Mouse (Mus musculus) lung, postnatal 4 days (tissue): ENCODE data around the gene Atp2a2.

Experiments used
- DNase-seq, 2 experiments: peaks; one replicate each; pipeline ENCODE4 v3.0.0; 2021

Gene Atp2a2

DNA sequence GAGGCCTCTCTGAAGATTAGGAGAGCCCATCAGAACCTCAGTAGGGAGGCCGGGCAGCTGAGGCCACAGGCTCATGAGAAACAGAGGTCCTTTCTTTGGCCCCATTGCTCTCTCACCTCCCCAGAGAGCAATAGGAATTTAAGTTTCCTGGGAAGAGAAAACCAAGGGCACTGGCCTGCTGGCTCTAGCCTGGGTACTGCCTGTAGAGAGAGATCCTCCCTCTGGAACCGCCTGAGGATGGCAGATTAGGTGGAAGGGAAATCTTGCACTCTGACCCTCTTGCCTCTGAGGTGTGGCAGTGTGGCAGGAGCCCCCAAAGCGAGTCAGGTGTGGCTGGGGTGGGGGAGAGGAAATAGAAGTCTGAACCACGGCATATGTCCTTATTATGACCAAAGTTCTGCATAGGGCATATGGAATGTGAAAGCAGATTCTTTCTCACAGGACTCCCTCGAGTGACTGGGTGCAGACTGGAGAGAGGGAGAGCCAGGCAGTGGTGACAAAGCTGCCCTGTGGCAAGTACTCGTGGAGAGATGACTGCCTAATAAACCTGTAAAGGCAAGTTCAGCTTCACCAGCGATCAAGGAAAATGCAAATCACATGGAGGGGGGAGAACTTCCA, 17.1 kb upstream of the Atp2a2 start:
- DNase-seq = no peak

DNA sequence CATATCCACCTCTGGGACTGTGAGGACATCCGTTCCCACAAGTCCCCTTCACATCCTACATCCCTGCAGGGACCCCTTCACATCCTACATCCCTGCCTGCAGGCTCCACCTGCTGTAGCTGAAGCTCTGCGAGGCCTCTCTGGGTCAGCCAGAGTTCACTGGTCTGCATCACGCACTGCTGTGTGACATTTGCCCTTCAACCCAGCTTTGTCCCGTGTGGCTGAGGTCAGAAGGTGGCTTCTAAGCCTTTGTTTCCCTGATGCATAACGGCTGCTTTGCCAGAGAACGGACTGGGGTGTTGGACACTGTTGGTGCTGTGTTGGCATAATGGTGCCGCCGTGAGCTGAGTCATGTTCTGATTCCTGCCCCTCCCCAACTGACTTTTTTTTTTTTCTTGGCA, 16.2 kb upstream of the Atp2a2 start:
- DNase-seq = no peak

- DNase-seq = no peak
Observed at GRCm38 (mm10) chr5:122516901-122517300, 14.9 kb upstream of the Atp2a2 start.

DNA sequence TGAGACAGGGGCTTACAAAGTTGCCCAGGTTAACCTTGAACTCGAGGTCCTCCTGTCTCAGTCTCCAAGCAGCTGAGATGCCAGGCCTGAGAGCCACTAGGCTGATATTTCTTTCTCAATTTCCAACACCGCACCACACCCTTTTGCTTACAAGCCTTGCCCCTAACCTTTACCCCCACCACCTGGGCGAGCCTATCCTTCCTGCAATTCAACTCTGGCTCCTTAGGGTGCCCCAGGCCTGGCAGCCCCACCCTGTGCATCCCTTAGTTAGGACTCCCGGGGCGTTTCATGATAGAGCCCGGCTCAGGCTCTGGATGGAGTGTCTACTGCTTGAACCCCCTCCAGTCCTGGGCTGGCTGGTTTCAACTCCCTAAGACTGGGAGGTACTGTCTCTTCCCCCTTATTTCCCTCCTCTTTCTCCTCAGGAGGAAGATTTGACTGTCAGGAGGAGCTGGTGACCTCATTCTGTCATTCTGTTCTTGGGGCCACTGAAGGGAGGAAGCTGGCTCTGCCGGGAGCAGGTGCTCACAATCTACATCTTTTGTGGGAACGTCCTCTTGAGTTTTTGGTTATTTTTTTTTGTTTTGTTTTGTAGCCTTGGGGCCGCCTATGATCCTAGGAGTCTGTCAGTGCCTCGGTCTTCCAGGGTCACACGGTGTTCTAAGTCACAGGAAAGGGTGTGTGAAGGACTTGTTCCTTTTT, 14.2 kb upstream of the Atp2a2 start:
- no peak for DNase-seq

- DNase-seq = no peak
Observed at GRCm38 (mm10) chr5:122514127-122514521, 12.1 kb upstream of the Atp2a2 start.

DNA sequence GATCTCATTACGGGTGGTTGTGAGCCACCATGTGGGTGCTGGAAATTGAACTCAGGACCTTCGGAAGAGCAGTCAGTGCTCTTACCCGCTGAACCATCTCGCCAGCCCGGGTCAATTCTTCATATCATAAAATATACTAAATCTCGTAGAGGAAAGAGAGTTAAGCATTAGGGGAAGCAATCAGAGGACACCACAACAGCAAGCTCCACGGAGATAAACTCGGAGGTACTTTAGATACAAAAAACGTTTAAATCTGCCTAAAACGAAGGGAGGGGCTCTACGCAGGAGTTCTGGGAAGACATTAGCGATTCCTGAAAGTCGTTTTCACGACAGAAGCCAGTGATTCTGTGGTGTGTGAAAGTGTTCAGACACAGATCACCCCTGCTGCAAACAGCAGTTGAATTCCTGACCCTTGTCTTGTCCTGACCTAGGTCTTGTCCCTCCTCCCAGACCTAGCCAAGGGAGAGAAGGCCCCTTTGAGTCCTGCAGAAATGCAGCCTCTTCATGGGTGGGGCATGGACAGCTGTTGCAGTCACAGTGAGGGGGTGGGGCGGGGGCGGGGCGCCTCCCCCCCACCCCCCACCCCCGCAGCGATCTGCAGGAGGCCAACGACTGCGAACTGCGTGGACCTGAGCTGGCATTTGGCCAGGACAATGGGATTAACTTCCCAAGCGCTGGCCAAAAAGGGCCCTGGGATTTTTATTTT, 11.5 kb upstream of the Atp2a2 start:
- DNase-seq = no peak

DNA sequence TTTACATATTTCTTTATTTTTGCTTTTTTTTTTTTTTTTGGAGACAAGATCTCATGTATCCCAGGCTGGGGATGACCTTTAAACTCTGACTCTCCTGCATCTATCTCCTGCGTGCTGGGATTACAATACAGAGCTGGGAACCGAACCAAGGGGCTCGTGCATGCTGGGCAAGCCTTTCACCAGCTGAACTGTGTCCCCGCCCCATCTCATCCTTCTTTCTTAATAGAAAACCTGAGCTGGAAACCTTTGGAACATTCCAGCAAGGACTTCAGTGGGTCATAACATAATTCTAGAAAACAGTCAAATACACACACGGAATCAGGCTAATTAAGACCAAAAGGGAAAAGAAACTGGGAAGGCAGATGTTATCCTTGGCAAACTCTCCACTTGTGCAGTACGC, 10.0 kb upstream of the Atp2a2 start:
- DNase-seq = no peak

- no peak for DNase-seq
Observed at GRCm38 (mm10) chr5:122511405-122511804, 9.4 kb upstream of the Atp2a2 start.

- peak in 1 of 2 experiments; percentile 50 for DNase-seq
Observed at GRCm38 (mm10) chr5:122510651-122511157, 8.7 kb upstream of the Atp2a2 start.

- DNase-seq = peak in 1 of 2 experiments; percentile 42
Observed at GRCm38 (mm10) chr5:122509608-122510007, 7.6 kb upstream of the Atp2a2 start.

GRCm38 (mm10) chr5:122508861-122509306, 6.9 kb upstream of the Atp2a2 start:
- no peak for DNase-seq

DNA sequence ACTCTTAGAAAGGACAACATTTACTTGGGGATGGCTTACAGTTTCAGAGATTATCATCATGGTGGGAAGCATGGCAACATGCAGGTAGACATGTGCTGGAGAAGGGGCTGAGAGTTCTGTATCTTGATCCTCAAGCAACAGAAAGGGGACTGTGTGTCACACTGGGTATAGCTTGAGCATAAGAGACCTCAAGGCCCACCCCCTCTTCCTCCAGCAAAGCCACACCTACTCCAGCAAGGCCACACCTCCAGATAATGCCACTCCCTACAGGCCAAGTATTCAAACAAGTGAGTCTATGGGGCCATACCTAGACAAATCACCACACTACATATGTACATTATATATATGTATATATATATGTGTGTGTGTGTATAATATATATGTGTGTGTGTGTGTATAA, 5.4 kb upstream of the Atp2a2 start:
- DNase-seq = no peak

DNA sequence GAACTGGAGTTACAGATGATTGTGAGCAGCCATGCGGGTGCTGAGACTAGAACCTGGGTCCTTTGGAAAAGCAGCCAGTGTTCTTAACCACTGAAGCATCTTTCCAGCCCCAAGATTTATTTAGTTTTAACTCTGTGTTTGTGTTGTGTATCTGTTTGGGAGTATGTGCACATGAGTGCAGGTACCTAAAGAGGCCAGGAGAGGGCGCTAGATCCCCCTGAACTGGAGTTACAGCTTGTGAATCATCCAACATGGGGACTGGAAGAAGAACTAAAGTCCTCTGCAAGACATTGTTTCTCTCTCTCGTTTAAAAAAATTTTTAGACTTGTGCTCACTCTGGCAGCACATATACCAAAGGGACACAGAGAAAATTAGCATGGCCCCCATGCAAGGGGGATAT, 4.4 kb upstream of the Atp2a2 start:
- DNase-seq = no peak

DNA sequence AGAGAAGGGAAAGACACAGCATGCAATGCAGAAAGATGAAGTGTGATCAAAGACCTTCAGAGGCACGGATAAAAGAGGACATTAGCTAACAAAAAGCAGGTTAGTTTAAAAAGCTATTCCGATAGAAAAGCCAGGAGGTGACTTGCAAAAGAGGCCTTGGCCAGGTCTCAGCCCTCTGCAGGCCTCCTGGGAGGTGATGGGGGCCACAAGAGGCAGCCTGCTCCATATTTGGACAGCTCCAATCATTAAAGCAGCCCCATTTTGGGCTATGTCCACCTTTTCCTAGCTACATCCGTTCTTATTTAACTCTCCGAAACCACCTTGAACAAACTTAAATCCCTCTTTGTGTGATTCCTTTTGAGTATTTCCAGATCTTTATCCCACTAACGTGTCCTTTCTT, 3.5 kb upstream of the Atp2a2 start:
- no peak for DNase-seq

- DNase-seq = no peak
Observed at GRCm38 (mm10) chr5:122503760-122504119, 1.7 kb upstream of the Atp2a2 start.

- no peak for DNase-seq
Observed at GRCm38 (mm10) chr5:122503015-122503759, 1.2 kb upstream of the Atp2a2 start.

GRCm38 (mm10) chr5:122501101-122502076, 636 bp downstream of the Atp2a2 start:
- peak; percentile 74 to 79 for DNase-seq

DNA sequence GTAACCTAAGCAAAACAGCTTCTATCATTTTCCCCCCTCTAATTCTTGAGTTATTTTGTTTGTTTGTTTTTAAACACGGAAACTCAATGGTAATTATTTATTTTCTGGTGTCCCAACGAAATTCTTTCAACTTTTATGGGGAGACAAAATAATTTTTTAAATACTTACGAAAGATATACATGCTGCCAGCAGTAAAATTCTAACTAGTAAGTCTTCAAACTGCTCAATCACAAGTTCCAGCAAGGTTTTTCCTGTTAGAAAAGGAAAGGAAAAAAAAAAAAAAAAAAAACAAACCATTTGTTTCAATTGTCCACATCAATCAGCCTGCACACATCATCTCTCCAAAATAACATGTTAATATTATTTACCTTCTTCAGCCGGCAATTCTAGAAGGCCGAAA, 1.5 kb downstream of the Atp2a2 start:
- DNase-seq = no peak

DNA sequence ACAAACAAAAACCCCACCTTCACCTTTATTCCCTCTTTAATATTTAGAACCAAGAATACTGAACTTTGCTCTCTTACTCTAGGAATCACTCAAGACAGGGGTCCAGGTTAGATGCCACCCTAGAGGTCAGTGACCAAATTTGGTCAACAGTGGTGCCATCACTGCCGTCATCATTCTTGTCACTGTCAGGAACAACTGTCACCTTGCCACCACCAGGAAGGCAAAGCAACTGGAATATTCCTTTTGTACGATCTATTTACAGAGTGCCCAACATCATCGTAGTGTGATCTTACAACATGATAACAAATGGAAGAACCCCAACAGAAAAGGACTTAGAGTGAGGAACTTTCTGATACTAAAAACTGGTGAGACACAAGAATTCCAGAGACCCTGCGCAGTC, 1.9 kb downstream of the Atp2a2 start:
- no peak for DNase-seq

- DNase-seq = no peak
Observed at GRCm38 (mm10) chr5:122498046-122498445, 4.0 kb downstream of the Atp2a2 start.

- no peak for DNase-seq
Observed at GRCm38 (mm10) chr5:122496990-122497389, 5.0 kb downstream of the Atp2a2 start.

GRCm38 (mm10) chr5:122494449-122494848, 7.6 kb downstream of the Atp2a2 start:
- no peak for DNase-seq
